Mouse (Mus musculus) Muller cell, postnatal 12 days (primary cell): Measurements from ENCODE around the gene Epha1.
A peak's percentile ranks its signal among the peaks of the same experiment; 100 is the strongest.

Source experiments
- DNase-seq: peaks from one replicate; pipeline ENCODE4 v3.0.0-alpha.2; 2015; ENCODE audit errors: inconsistent ontology term

Gene Epha1

GRCm38 (mm10) chr6:42324482-42325267, 48.4 kb downstream of the Epha1 start, which contains the start of gene Fam131b:
Gene Fam131b, minus strand, starts transcription at chr6:42324643.
- DNase-seq = peak; percentile 77

GRCm38 (mm10) chr6:42324067-42324481, 49.0 kb downstream of the Epha1 start:
- DNase-seq = peak; percentile 31

- no peak for DNase-seq
Measured at GRCm38 (mm10) chr6:42323371-42324066, 49.5 kb downstream of the Epha1 start.

GRCm38 (mm10) chr6:42318293-42318692, 54.8 kb downstream of the Epha1 start:
- DNase-seq = no peak

GRCm38 (mm10) chr6:42310427-42311053, 62.5 kb downstream of the Epha1 start:
- DNase-seq = no peak

- DNase-seq = no peak
Measured at GRCm38 (mm10) chr6:42309816-42310378, 63.2 kb downstream of the Epha1 start.
